Mouse (Mus musculus) megakaryocyte, embryonic 14.5 days (primary cell): ENCODE measurements at regions not wholly inside any gene's neighbourhood (a gene's known extent, or its start where the extent isn't known, plus 50 kb on each side); places are given as distances from the start of the nearest gene placed in this dataset.

Source experiments
- FLI1 ChIP-seq: IDR thresholded peaks from 2 replicates; pipeline ENCODE4 v1.6.1; 2012; ENCODE audit warnings: low read length, inconsistent platforms, mixed read lengths
- GATA1 ChIP-seq: IDR thresholded peaks from 3 replicates; pipeline ENCODE4 v1.6.1; 2012; ENCODE audit warnings: mixed read lengths, low read length, inconsistent platforms, borderline replicate concordance

- TF ChIP-seq GATA1 = no peak
- TF ChIP-seq FLI1 = no peak
These were observed 334.5 kb upstream of the Tbx3 start for GRCm38 (mm10) chr5:119335979-119336378.
